Mouse (Mus musculus) embryonic facial prominence, embryonic 12.5 days (tissue): Measurements from ENCODE around the gene Tmem183a. TPM values are rescaled to one million over a fixed set of nuclear protein-coding genes. Genes with fewer than 3 reads are reported as not detected.

ENCODE experiments used
- ATAC-seq: fragments of 200-750 bp; cut with Nextera tagmentation; 2 replicates; pipeline ENCODE4 v1.8.0; 2017; ENCODE audit not compliant: insufficient number of reproducible peaks, insufficient read depth, low FRiP score, low TSS enrichment
- H3K27ac ChIP-seq: fragments of 300-500 bp; sonication (generic); 2 replicates; pipeline ENCODE4 v1.5.1; 2016; ENCODE audit warnings: mild to moderate bottlenecking
- H3K27me3 ChIP-seq: fragments of 300-500 bp; sonication (generic); 2 replicates; pipeline ENCODE4 v1.6.1; 2016; ENCODE audit warnings: mild to moderate bottlenecking, moderate library complexity
- H3K36me3 ChIP-seq: fragments of 300-500 bp; sonication (generic); 2 replicates; pipeline ENCODE4 v1.6.1; 2016; ENCODE audit warnings: mild to moderate bottlenecking
- H3K4me1 ChIP-seq: fragments of 300-500 bp; sonication (generic); 2 replicates; pipeline ENCODE4 v1.6.1; 2016
- H3K4me2 ChIP-seq: fragments of 300-500 bp; sonication (generic); replicated peaks from 2 replicates; pipeline ENCODE4 v1.6.1; 2016; ENCODE audit warnings: mild to moderate bottlenecking, moderate library complexity
- H3K4me3 ChIP-seq: fragments of 300-500 bp; sonication (generic); 2 replicates; pipeline ENCODE4 v1.5.1; 2016; ENCODE audit warnings: mild to moderate bottlenecking
- H3K9ac ChIP-seq: fragments of 300-500 bp; sonication (generic); 2 replicates; pipeline ENCODE4 v1.6.1; 2016; ENCODE audit warnings: mild to moderate bottlenecking, moderate library complexity
- H3K9me3 ChIP-seq: fragments of 300-500 bp; sonication (generic); 2 replicates; pipeline ENCODE4 v1.6.1; 2016; ENCODE audit warnings: mild to moderate bottlenecking, moderate library complexity
- WGBS: fragments of 180-500 bp; shearing (Covaris S2); methylation state at CpG from one replicate; pipeline ENCODE4 v1.1.7; 2016; 5-methylcytosine and 5-hydroxymethylcytosine counted together
- polyA plus RNA-seq: library from polyadenylated mRNA; unstranded; fragments of >200 nt; fragmentation: Nextera tagmentation; extraction: Ambion mirVana; gene quantifications from 2 replicates; pipeline ENCODE4 v1.2.1, GENCODE M21; 2016

Gene Tmem183a
- polyA plus RNA-seq, 1 experiment from 2014 or later = 102 TPM

- 72% methylated on average over 13 of the region's 13 CpGs for WGBS
- no peak overlapping the region for H3K9ac ChIP-seq
- no peak overlapping the region for H3K4me3 ChIP-seq
- H3K4me2 ChIP-seq = no peak overlapping the region
- H3K27me3 ChIP-seq = no peaks in the 10 kb centered on the region
- H3K27ac ChIP-seq = no peak overlapping the region
- no peaks in the 10 kb centered on the region for H3K9me3 ChIP-seq
- H3K4me1 ChIP-seq = peaks cover 24% of the 10 kb centered on the region
- no peaks in the 10 kb centered on the region for H3K36me3 ChIP-seq
- no peak for ATAC-seq
These were observed 26.4 kb downstream of the Tmem183a start for GRCm38 (mm10) chr1:134335211-134335923.

GRCm38 (mm10) chr1:134334111-134334827 lies 27.5 kb downstream of the Tmem183a start:
- Histone ChIP-seq H3K27ac (no peak overlapping the region), H3K4me1 (peaks cover 24% of the 10 kb centered on the region), H3K27me3 (no peaks in the 10 kb centered on the region), H3K36me3 (no peaks in the 10 kb centered on the region), H3K9ac (no peak overlapping the region), H3K4me2 (no peak overlapping the region), H3K4me3 (no peak overlapping the region), H3K9me3 (no peaks in the 10 kb centered on the region)
- ATAC-seq = no peak
- 66% methylated on average over 7 of the region's 7 CpGs for WGBS

- Histone ChIP-seq H3K4me2 (no peak overlapping the region), H3K9ac (no peak overlapping the region), H3K27ac (no peak overlapping the region), H3K27me3 (0 out of 2 replicates have a peak, but pooled peaks cover 5% of the 10 kb centered on the region), H3K9me3 (no peaks in the 10 kb centered on the region), H3K4me1 (peaks cover 24% of the 10 kb centered on the region), H3K4me3 (no peak overlapping the region), H3K36me3 (no peaks in the 10 kb centered on the region)
- no peak for ATAC-seq
- WGBS = 81% methylated on average over 10 of the region's 10 CpGs
These were observed 28.2 kb downstream of the Tmem183a start for GRCm38 (mm10) chr1:134333371-134334110.

- 51% methylated on average over 13 of the region's 13 CpGs for WGBS
- ATAC-seq = no peak
These were observed 29.0 kb downstream of the Tmem183a start, which contains the start of gene Ppfia4 for GRCm38 (mm10) chr1:134332770-134333271. Ppfia4 (minus strand) TSS chr1:134332928.

DNA sequence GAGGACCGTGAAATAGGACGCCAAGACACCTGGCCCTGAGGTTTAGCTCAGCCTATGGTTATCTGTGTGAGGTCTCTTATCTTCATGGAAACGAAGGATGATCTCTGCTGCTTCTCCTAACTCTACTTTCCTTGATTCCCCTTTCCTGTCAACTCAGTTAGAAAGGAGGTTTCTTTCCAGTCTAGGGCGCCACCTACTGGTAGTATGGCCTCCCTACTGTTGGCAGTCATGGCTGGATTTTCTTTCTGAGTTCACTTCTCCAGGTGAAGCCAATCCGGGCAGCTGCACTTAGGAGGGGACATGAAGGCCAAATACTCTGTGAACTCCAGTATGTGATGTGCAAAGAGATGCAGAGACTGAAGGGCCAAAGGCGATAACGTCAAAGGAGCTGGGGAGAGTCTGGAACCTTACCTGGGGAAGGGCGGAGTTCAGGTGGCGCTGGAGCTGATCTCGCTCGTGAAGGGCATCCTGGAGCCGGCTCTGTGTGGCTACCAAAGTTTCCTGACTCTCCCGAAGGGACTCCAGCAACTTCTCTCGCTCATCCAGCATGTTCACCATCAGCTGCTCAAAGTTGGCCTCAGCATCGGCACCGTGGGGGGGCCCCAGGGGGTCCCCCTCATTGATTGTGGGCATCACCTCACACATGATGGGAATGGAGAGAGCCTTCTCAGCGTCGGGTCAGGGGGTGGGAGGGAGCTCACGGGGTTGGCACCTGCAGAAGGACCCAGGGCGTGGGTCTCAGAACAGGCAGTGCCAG lies 29.7 kb downstream of the Tmem183a start:
- Histone ChIP-seq H3K27ac (no peak overlapping the region), H3K4me3 (no peak overlapping the region), H3K4me1 (peaks cover 24% of the 10 kb centered on the region), H3K27me3 (0 out of 2 replicates have a peak, but pooled peaks cover 5% of the 10 kb centered on the region), H3K4me2 (no peak overlapping the region), H3K36me3 (no peaks in the 10 kb centered on the region; the same call in 1 of the 2 replicates), H3K9me3 (no peaks in the 10 kb centered on the region), H3K9ac (no peak overlapping the region)
- WGBS = 58% methylated on average over 20 of the region's 20 CpGs
- ATAC-seq = no peak

More at GRCm38 (mm10) chr1:134332770-134333271, 29.0 kb downstream of the Tmem183a start, which contains the start of gene Ppfia4:
- peaks cover 24% of the 10 kb centered on the region for H3K4me1 ChIP-seq
- no peak within 1 kb of the TSS for H3K27ac ChIP-seq
- H3K36me3 ChIP-seq = no peaks in the 10 kb centered on the region
- H3K27me3 ChIP-seq = 0 out of 2 replicates have a peak, but pooled peaks cover 5% of the 10 kb centered on the region
- no peak within 1 kb of the TSS for H3K4me3 ChIP-seq
- H3K4me2 ChIP-seq = no peak within 1 kb of the TSS
- no peak within 1 kb of the TSS for H3K9ac ChIP-seq
- H3K9me3 ChIP-seq = no peaks in the 10 kb centered on the region

DNA sequence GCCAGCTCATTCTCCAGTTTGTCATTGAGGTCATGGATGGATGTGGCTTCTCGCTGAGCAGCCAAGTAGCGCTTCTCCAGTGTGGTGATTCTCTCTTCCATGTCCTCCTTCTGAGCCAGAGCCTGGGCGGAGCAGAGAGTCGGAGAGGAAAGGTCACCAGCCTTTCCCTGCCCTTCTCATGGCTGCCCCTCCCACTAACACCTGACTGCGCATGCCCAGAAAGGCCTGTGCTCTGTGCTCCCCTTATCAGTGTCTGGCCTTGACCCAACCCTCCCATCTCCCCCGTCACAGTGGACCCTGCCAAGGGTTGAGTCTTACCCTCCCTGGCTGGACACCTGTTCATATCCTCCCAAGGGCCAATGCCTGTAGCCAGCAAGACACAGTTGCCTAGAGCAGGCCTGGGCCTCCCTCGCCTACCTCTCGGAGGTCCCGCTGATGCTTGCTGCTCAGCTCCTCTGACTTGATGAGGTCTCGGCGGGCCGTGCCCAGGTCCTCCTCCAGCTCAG lies 34.9 kb downstream of the Tmem183a start:
- no peak overlapping the region for H3K27ac ChIP-seq
- ATAC-seq = no peak
- 92% methylated on average over 12 of the region's 12 CpGs for WGBS

DNA sequence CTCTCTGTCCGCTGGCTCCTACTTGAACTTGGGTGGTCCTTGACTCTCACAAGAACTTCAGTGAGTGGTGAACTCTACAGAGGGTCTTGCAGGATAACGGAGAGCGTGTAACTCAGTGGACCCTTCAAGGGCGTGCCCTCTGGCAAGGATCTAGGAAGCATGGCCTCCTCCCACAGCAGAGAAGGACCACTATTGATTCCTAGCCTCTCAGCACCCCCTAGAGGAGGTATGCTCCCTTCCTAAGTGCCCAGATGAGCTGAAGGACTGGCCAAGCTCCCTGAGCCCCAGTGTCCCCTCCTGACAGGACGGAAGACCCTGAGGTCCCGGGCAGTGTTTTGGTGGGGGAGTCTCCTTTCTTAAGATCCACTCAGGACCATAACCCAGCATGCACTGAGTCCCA lies 39.2 kb downstream of the Tmem183a start:
- Histone ChIP-seq H3K9ac (no peak overlapping the region), H3K27ac (no peak overlapping the region), H3K36me3 (no peaks in the 10 kb centered on the region; the same call in 1 of the 2 replicates), H3K27me3 (no peaks in the 10 kb centered on the region), H3K4me1 (peaks cover 9% of the 10 kb centered on the region; the same call in 1 of the 2 replicates), H3K9me3 (no peaks in the 10 kb centered on the region), H3K4me2 (no peak overlapping the region), H3K4me3 (no peak overlapping the region)
- 82% methylated on average over 6 of the region's 6 CpGs for WGBS
- no peak for ATAC-seq

More for the DNA sequence above, 34.9 kb downstream of the Tmem183a start:
- Histone ChIP-seq H3K27me3 (0 out of 2 replicates have a peak, but pooled peaks cover 5% of the 10 kb centered on the region), H3K4me2 (no peak overlapping the region), H3K4me3 (no peak overlapping the region), H3K9me3 (no peaks in the 10 kb centered on the region), H3K36me3 (no peaks in the 10 kb centered on the region; the same call in 1 of the 2 replicates), H3K4me1 (no peaks in the 10 kb centered on the region), H3K9ac (no peak overlapping the region)

DNA sequence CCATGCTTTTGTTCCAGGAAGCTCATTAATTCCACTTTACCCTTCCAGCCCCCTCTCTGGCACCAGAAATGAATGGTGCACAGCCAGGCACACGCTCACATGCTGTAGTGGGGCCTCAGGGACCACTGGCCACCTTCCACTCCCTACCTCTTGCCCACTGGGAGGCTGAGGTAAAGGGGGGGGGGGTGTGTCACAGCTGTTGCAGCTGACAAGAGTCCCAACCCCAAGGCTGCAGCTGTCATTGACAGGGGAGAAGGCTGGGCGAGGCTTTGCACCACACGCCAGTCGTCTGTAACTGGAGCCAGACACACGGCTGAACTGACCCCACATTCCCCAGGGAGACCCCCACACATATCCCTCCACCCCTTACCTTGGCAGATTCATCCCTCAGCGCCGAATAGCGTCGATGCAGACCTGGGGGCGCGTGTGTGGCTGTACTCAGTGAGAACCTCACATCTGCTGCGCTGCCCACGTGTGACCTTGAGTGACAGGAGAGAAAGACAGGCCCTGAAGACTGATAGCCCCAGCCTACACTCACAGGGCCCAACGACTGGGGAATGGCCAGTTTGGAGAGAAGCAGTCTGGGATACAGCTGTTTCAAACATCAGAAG lies 41.0 kb downstream of the Tmem183a start:
- 39% methylated on average over 14 of the region's 14 CpGs for WGBS
- H3K27me3 ChIP-seq = no peaks in the 10 kb centered on the region
- H3K9ac ChIP-seq = no peak overlapping the region
- no peak overlapping the region for H3K27ac ChIP-seq
- peak; percentile 44; the same call in 1 of the 2 replicates for ATAC-seq
- no peaks in the 10 kb centered on the region for H3K9me3 ChIP-seq
- H3K36me3 ChIP-seq = no peaks in the 10 kb centered on the region
- no peak overlapping the region for H3K4me2 ChIP-seq
- peaks cover 9% of the 10 kb centered on the region; the same call in 1 of the 2 replicates for H3K4me1 ChIP-seq
- no peak overlapping the region for H3K4me3 ChIP-seq

DNA sequence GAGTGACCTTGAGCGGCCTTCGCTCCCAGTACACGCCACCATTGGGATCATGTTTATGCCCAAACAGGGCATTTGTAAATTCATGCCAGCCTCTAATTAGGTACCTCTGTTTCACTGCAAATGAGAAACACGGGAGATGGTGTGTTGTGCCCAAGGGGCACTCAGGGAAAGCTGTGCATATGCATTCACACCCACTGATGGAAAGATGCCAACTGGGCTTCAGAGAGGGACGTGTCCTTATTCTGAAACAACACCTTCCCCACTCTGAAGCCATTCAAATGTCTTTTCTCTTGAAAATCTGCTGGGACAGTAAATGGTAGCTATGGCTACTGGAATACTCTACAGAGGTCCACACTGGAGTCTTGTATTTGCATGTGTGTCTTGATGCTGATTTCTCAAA lies 43.5 kb downstream of the Tmem183a start:
- Histone ChIP-seq H3K9ac (no peak overlapping the region), H3K4me3 (no peak overlapping the region), H3K27ac (no peak overlapping the region), H3K36me3 (no peaks in the 10 kb centered on the region), H3K9me3 (no peaks in the 10 kb centered on the region), H3K4me1 (peaks cover 9% of the 10 kb centered on the region; the same call in 1 of the 2 replicates), H3K27me3 (no peaks in the 10 kb centered on the region), H3K4me2 (no peak overlapping the region)
- 85% methylated on average over 5 of the region's 5 CpGs for WGBS
- no peak for ATAC-seq

- H3K4me3 ChIP-seq = no peak overlapping the region
- no peaks in the 10 kb centered on the region for H3K27me3 ChIP-seq
- no peak overlapping the region for H3K4me2 ChIP-seq
- H3K36me3 ChIP-seq = no peaks in the 10 kb centered on the region
- H3K9ac ChIP-seq = no peak overlapping the region
- H3K4me1 ChIP-seq = peaks cover 9% of the 10 kb centered on the region; the same call in 1 of the 2 replicates
- no peaks in the 10 kb centered on the region for H3K9me3 ChIP-seq
- no peak for ATAC-seq
- 86% methylated on average over 9 of the region's 9 CpGs for WGBS
- no peak overlapping the region for H3K27ac ChIP-seq
These were observed 45.4 kb downstream of the Tmem183a start for GRCm38 (mm10) chr1:134316361-134316760.
